Mouse (Mus musculus) kidney, postnatal 0 days (tissue): Measurements from ENCODE around the gene Rere. TPM values are rescaled to one million over a fixed set of nuclear protein-coding genes. Genes with fewer than 3 reads are reported as not detected.

Source experiments
- ATAC-seq: fragments of 200-750 bp; cut with Nextera tagmentation; replicated peaks from 2 replicates; pipeline ENCODE4 v1.8.0; 2017; ENCODE audit warnings: low read depth, moderate number of reproducible peaks, moderate TSS enrichment, moderate library complexity; ENCODE audit not compliant: low FRiP score
- DNase-seq: peaks from one replicate; pipeline ENCODE4 v3.0.0-alpha.2; 2016; ENCODE audit warnings: low spot score
- H3K27ac ChIP-seq: fragments of 300-500 bp; sonication (generic); 2 replicates; pipeline ENCODE4 v1.5.1; 2014; ENCODE audit warnings: mild to moderate bottlenecking
- H3K27me3 ChIP-seq: fragments of 300-500 bp; sonication (generic); 2 replicates; pipeline ENCODE4 v1.6.1; 2014; ENCODE audit warnings: low read length, mixed read lengths; ENCODE audit not compliant: insufficient read depth
- H3K36me3 ChIP-seq: fragments of 300-500 bp; sonication (generic); 2 replicates; pipeline ENCODE4 v1.6.1; 2014; ENCODE audit warnings: low read length, mixed read lengths; ENCODE audit not compliant: insufficient read depth
- H3K4me1 ChIP-seq: fragments of 300-500 bp; sonication (generic); replicated peaks from 2 replicates; pipeline ENCODE4 v1.6.1; 2014; ENCODE audit warnings: antibody characterized with exemption, low read length, mixed read lengths; ENCODE audit not compliant: insufficient read depth
- H3K4me2 ChIP-seq: fragments of 300-500 bp; sonication (generic); 2 replicates; pipeline ENCODE4 v1.6.1; 2014; ENCODE audit warnings: mild to moderate bottlenecking, low read length, moderate library complexity, mixed read lengths
- H3K4me3 ChIP-seq: fragments of 300-500 bp; sonication (generic); replicated peaks from 2 replicates; pipeline ENCODE4 v1.5.1; 2014; ENCODE audit warnings: low read depth, low read length
- H3K9ac ChIP-seq: fragments of 300-500 bp; sonication (generic); 2 replicates; pipeline ENCODE4 v1.6.1; 2014; ENCODE audit warnings: low read depth, low read length
- H3K9me3 ChIP-seq: fragments of 300-500 bp; sonication (generic); replicated peaks from 2 replicates; pipeline ENCODE4 v1.6.1; 2016; ENCODE audit warnings: low read length, inconsistent platforms, mixed read lengths
- CTCF ChIP-seq: IDR thresholded peaks from 2 replicates; pipeline ENCODE4 v1.5.1; 2016; ENCODE audit warnings: antibody characterized with exemption, low read depth, mild to moderate bottlenecking, moderate library complexity
- WGBS: fragments of 180-500 bp; shearing (Covaris S2); extraction: QIAGEN DNeasy Blood & Tissue Kit; methylation state at CpG from one replicate; pipeline ENCODE4 v1.1.7; 2014; 5-methylcytosine and 5-hydroxymethylcytosine counted together
- polyA plus RNA-seq: library from polyadenylated mRNA; unstranded; fragments of >200 nt; fragmentation: Nextera tagmentation; extraction: Ambion mirVana; gene quantifications from 2 replicates; pipeline ENCODE4 v1.2.1, GENCODE M21; 2015

Rere gene
- polyA plus RNA-seq, 1 experiment from 2014 or later = 29.8 TPM

DNA sequence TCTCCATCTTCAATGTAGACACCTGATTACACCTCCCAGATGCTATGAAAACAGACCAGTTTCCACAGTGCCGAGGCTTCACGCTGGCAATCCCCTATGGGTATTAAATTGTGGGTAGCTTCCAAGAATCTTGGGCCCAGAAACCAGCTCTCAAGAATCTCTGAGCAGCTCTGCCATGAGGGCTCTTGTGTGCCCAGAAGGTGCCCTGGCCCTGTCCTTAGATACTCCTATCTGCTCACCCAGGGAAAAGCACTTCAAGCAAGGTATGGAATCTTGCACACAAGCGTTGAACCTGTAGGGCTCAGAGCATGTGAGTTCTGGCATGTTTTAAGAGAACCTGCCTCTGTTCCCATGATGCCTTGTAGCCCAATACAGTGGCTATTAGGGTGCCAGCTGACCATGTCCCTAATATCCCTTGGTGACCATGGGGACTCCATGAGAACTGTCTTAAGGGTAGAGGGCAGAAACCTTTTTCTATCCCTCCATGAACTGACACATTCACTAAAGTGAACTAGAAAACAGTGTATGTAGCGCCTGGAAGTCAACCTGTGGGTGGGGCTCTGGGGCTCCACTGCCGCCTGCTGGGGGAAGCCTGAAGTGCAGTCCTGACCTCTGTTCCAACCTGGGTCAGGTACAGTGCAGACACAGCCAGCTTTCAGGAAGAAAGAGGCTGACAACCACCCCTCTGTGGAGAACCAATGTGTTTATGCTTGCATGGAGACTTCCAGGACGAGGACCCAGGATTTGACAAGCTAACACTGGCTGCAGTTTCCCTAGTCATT, 344.7 kb downstream of the Rere start:
- ATAC-seq = no peak; the same call in 1 of the 2 replicates
- H3K4me2 ChIP-seq = no peak overlapping the region
- no peak overlapping the region for H3K4me3 ChIP-seq
- no peak overlapping the region for H3K9ac ChIP-seq
- TF ChIP-seq CTCF = peak; percentile 88
- WGBS = 41% methylated on average over 6 of the region's 6 CpGs
- no peaks in the 10 kb centered on the region for H3K4me1 ChIP-seq
- no peak overlapping the region for H3K27ac ChIP-seq
- H3K36me3 ChIP-seq = peaks cover 13% of the 10 kb centered on the region
- H3K9me3 ChIP-seq = no peaks in the 10 kb centered on the region
- DNase-seq = peak; percentile 68
- no peaks in the 10 kb centered on the region for H3K27me3 ChIP-seq

DNA sequence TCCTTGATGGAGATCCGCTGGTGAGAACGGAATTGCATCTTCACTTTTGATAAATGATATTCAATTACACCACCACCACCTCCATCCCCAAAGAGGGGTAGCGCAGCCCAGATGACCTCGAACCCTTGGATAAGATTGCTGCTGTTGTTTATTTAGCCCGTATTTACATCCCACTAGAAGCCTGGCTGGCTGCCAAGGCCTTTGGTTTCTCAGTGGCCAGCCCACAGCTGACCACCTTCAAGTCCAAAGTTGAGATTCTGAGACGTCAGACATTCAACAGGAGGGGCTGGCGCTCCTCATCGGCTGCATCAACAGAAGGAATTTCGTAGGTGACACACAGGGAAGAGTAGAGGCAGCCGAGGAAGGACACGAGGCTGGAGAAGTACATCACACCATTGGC, 347.8 kb downstream of the Rere start:
- ATAC-seq (no peak), DNase-seq (no peak)
- WGBS = 52% methylated on average over 11 of the region's 11 CpGs
- Histone ChIP-seq H3K27ac (no peak overlapping the region), H3K4me2 (no peak overlapping the region), H3K36me3 (no peaks in the 10 kb centered on the region), H3K27me3 (no peaks in the 10 kb centered on the region), H3K9ac (no peak overlapping the region), H3K4me1 (no peaks in the 10 kb centered on the region), H3K9me3 (no peaks in the 10 kb centered on the region), H3K4me3 (no peak overlapping the region)
- no peak for TF ChIP-seq CTCF

DNA sequence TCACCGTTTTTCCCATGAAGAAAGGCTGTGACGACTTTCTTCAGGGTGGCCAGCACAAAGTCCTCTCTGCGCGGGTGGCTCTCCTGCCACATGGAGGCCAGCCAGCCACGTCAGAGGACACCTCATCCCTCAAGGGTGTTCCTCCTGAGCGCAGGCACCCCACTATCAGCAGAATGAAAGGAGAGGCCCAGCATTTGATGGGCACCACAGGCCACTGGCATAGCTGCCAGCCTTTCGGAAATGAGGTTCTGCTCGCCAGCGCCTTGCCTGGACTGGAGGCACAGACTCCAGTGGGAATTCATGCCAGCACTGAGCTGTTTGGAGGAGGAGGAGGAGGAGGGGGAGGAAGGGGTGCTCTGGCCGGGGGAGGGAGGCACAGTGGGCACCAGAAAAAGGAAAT, 354.1 kb downstream of the Rere start:
- DNase-seq = no peak
- Histone ChIP-seq H3K36me3 (no peaks in the 10 kb centered on the region), H3K4me2 (no peak overlapping the region), H3K9me3 (no peaks in the 10 kb centered on the region), H3K4me1 (no peaks in the 10 kb centered on the region), H3K27ac (no peak overlapping the region), H3K27me3 (no peaks in the 10 kb centered on the region), H3K9ac (no peak overlapping the region), H3K4me3 (no peak overlapping the region)
- TF ChIP-seq CTCF = no peak
- ATAC-seq = no peak
- 77% methylated on average over 10 of the region's 10 CpGs for WGBS

DNA sequence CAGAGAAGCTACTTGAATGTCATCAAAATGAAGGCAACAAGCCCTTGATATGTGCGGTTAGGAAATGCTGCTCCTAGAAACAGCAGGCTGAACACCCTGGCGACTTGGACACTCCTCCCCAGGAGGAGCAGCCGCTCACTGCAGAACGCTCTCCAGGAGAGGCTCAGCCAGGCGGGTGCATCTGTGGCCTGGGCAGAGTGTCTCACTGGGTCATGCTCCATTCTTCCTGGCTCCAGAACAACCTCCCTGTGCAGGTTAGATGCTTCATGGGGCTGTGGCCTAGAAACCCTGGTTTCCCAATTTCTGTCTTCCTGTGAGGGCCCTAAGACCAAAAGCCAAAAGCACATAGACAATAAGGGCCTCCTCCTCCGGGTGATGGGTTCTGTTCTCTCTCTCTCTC, 355.2 kb downstream of the Rere start:
- H3K9ac ChIP-seq = no peak overlapping the region
- no peak for ATAC-seq
- no peaks in the 10 kb centered on the region for H3K36me3 ChIP-seq
- no peaks in the 10 kb centered on the region for H3K4me1 ChIP-seq
- H3K4me2 ChIP-seq = no peak overlapping the region
- TF ChIP-seq CTCF = no peak
- H3K27ac ChIP-seq = no peak overlapping the region
- 87% methylated on average over 6 of the region's 6 CpGs for WGBS
- no peaks in the 10 kb centered on the region for H3K27me3 ChIP-seq
- no peak for DNase-seq
- H3K9me3 ChIP-seq = no peaks in the 10 kb centered on the region
- H3K4me3 ChIP-seq = no peak overlapping the region

DNA sequence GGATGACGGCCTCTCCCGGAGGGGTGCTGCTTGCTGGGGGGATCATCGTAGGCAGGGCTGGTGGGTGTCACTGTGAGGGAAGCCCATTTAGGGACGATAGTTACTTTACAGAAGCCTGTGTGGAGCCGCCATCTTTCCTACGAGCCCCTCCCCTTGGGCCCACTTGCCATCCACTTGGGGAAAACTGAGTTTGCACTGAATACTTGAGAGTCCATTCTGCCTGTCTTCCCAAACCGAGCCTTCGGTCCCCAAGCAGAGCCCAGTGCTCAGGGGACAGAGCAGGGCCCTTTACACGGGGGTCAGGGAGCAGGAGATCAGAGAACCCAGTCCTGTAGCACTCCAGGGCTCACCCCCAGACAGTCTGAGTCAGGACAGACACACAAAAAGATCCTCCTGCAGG, 362.9 kb downstream of the Rere start:
- Histone ChIP-seq H3K4me3 (no peak overlapping the region), H3K36me3 (no peaks in the 10 kb centered on the region), H3K9me3 (no peaks in the 10 kb centered on the region), H3K9ac (no peak overlapping the region), H3K27me3 (no peaks in the 10 kb centered on the region), H3K4me1 (no peaks in the 10 kb centered on the region), H3K27ac (no peak overlapping the region), H3K4me2 (no peak overlapping the region)
- 91% methylated on average over 9 of the region's 9 CpGs for WGBS
- DNase-seq (no peak), ATAC-seq (no peak)
- TF ChIP-seq CTCF = no peak

DNA sequence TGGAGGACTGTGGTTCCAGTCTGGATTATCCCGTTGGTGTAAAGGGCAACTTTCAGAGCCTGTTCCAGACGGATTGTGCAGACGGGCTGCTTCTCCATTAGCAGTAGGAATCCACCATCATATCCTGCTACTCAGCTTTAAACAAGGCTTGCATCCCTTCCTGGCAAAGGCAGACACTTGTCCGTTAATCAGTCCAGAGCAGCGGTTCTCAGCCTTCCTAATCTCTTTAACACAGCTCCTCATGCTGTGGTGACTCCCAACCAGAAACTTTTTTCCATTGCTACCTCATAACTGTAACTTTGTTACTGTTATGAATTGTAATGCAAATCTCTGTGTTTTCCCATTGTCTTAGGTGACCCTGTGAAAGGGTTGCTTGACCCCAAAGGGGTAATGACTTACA, 367.9 kb downstream of the Rere start:
- DNase-seq (no peak), ATAC-seq (no peak)
- Histone ChIP-seq H3K36me3 (no peaks in the 10 kb centered on the region), H3K4me2 (no peak overlapping the region), H3K27me3 (0 out of 2 replicates have a peak, but pooled peaks cover 10% of the 10 kb centered on the region), H3K4me3 (no peak overlapping the region), H3K27ac (no peak overlapping the region), H3K9ac (no peak overlapping the region), H3K9me3 (no peaks in the 10 kb centered on the region), H3K4me1 (no peaks in the 10 kb centered on the region)
- no peak for TF ChIP-seq CTCF
- 78% methylated on average over 5 of the region's 5 CpGs for WGBS
